Mouse (Mus musculus) bone marrow, adult 2 months (tissue): Measurements from ENCODE around the gene Adcy10. TPM values are rescaled to one million over a fixed set of nuclear protein-coding genes. Genes with fewer than 3 reads are reported as not detected.
A peak's percentile ranks its signal among the peaks of the same experiment; 100 is the strongest.

ENCODE experiments used
- H3K27ac ChIP-seq: fragments of 200-500 bp; 2 replicates; pipeline ENCODE4 v1.5.1; 2012; ENCODE audit warnings: low read depth, mild to moderate bottlenecking, control low read depth, inconsistent platforms, low read length; ENCODE audit not compliant: control insufficient read depth, poor library complexity, insufficient read depth
- H3K4me1 ChIP-seq: fragments of 200-500 bp; 2 replicates; pipeline ENCODE4 v1.6.1; 2011; ENCODE audit warnings: low read length; ENCODE audit not compliant: control insufficient read depth, insufficient read depth
- H3K4me3 ChIP-seq: fragments of 200-500 bp; replicated peaks from 2 replicates; pipeline ENCODE3; 2011; ENCODE audit warnings: mild to moderate bottlenecking, low read depth, low read length, control low read depth; ENCODE audit not compliant: control insufficient read depth
- CTCF ChIP-seq: fragments of 200-500 bp; IDR thresholded peaks from 2 replicates; pipeline ENCODE4 v1.5.1; 2011; ENCODE audit warnings: low read length, control low read depth; ENCODE audit not compliant: control insufficient read depth, insufficient read depth
- POLR2A ChIP-seq: fragments of 200-500 bp; IDR thresholded peaks from 2 replicates; pipeline ENCODE4 v1.6.1; 2011; ENCODE audit warnings: low read depth, mild to moderate bottlenecking, control low read depth, low read length, borderline replicate concordance; ENCODE audit not compliant: control insufficient read depth
- WGBS: fragments of 180-500 bp; shearing (Covaris S2); methylation state at CpG from one replicate; pipeline ENCODE4 v1.1.7; 2018; 5-methylcytosine and 5-hydroxymethylcytosine counted together
- polyA plus RNA-seq: library from polyadenylated mRNA; stranded (reverse); fragments of >200 nt; gene quantifications from 2 replicates; pipeline ENCODE4 v1.2.4, GENCODE M21; 2011; ENCODE audit warnings: low replicate concordance; ENCODE audit not compliant: missing spikeins, insufficient read depth, insufficient read length

Gene Adcy10
- polyA plus RNA-seq = not detected in 2 replicates

DNA sequence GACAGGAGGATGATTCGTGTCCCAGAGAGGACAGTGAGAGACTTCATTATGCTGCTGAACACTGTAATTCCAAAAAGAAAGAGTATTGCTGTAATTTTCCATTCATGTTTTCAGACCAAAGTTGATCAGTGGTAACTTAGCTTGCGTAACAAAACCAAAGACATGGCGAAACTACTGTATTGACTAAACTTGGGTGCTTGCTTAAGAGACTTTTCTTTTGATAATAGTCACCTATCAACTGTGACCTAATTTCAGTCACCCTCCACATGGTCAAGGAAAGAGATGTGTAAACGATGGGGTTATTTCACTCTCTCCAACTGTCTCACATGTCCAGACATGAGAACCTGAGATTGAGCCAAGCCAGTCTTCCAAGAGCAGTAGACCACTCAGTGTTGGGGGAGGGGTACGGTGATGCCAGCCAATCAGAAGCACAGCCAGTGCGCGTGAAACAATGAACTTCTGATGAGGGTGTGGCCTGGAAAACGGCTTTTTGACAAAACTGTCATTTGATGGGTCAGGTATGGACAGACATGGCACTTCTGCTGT, at the start of gene Adcy10:
TSS of gene Adcy10 (plus strand) at position 496 of the 546 bp plus-strand sequence.
- 57% methylated on average over 8 of the region's 8 CpGs for WGBS

DNA sequence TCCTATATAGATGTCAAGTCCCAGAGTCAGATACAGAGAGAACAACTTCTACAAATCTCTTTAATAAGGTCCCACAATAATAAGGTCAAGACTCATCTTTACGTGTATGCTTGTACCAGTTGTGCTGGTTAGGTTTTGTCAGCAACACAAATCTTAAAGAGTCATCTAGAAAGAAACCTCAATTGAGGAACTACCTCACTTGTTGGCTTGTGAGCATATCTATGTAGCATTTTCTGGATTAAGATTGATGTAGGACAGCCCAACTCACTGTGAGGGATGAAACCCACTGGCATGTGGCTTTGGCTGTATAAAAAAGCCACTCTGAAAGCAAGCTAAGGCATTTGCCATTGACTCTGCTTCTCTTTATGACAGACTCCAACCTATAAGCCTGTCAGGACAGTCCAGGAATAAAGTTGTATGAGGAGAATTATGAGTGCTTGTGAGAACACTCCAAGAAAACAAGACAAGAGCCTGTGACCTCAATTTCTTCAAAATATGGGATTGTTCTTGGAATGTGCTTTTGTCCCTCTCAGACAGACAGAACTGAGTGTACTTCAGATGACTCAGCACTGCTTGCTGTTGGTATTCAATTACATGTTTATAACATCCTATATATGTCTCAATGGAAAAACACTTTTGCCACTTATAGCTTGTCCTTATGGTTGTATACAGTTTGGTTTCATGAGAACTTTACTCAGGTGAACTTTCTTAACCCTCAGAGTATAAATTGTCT, 46.5 kb upstream of the Adcy10 start:
- no peak overlapping the region for H3K27ac ChIP-seq
- TF ChIP-seq POLR2A = no peak
- no peak for TF ChIP-seq CTCF
- no peaks in the 10 kb centered on the region for H3K4me1 ChIP-seq
- WGBS = 32% methylated on average over 1 of the region's 1 CpGs
- H3K4me3 ChIP-seq = no peak overlapping the region

More for the DNA sequence above, at the start of gene Adcy10:
- no peak for TF ChIP-seq CTCF
- no peak for TF ChIP-seq POLR2A
- H3K4me1 ChIP-seq = peaks cover 2% of the 10 kb centered on the region; the same call in 1 of the 2 replicates
- no peak within 1 kb of the TSS for H3K4me3 ChIP-seq
- peak within 1 kb of the TSS; percentile 22; the same call in 1 of the 2 replicates for H3K27ac ChIP-seq

DNA sequence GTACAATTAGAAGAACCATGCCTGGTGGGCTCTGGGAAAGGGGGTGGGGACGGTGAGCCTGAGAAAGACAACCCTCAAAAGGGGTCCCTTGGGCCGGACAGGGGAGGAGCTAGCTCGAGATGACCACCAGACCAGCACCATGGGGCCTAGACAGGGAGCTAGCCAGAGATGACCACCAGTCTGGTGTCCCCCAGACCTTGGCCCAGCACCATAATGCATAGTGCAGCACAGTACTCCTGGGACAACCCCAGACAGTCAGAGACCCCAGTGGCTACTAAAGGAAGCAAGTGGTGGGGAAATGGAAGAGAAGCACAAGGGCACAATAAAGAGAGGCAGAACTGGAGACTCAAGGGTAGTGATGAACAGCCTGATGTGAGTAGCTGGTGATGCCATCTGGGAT, 44.2 kb upstream of the Adcy10 start:
- Histone ChIP-seq H3K27ac (no peak overlapping the region), H3K4me1 (no peaks in the 10 kb centered on the region), H3K4me3 (no peak overlapping the region)
- 93% methylated on average over 3 of the region's 3 CpGs for WGBS
- no peak for TF ChIP-seq POLR2A
- TF ChIP-seq CTCF = no peak

DNA sequence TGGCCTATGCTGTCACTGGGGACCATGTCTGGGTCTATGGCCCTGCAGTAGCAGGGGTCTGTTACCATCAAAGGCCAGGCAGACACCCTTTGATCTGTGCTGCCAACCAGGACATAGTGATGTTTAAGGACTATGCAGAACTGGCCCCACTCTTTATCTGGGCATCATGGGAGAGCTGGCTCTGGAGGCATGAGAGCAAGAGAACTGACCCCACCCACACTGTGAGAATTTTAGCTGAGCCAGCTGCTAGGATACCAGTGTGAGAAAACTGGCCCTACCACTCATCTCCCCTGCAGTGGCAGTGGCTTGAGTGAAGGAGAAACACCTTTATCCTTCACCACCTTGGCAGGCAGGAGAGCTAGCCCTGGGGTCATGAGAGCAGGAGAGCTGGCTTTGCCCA, 43.8 kb upstream of the Adcy10 start:
- H3K27ac ChIP-seq = no peak overlapping the region
- TF ChIP-seq POLR2A (no peak), CTCF (no peak)

DNA sequence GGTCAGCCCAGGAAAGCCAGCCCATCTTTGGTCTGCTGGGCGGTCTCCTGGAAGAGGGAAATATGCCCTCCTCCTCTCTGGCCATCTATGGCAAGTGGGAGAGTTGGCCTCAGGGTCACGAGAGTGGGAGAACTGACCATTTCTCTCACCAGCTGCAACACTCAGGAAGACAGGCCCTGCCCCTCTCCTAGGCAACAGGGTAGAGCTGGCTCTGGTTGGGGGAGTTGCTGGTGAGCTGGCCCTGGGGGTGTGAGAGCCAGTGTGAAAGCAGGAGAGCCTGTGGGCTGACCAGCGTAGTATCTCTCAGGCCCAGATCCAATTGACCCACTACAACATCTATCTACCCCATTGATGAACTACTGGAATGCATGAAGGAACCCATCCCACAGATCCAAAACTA, 43.3 kb upstream of the Adcy10 start:
- Histone ChIP-seq H3K4me3 (no peak overlapping the region), H3K4me1 (no peaks in the 10 kb centered on the region), H3K27ac (no peak overlapping the region)
- WGBS = 83% methylated on average over 3 of the region's 3 CpGs
- TF ChIP-seq POLR2A = no peak
- TF ChIP-seq CTCF = no peak

More for the DNA sequence above, 43.8 kb upstream of the Adcy10 start:
- H3K4me1 ChIP-seq = no peaks in the 10 kb centered on the region
- no peak overlapping the region for H3K4me3 ChIP-seq

DNA sequence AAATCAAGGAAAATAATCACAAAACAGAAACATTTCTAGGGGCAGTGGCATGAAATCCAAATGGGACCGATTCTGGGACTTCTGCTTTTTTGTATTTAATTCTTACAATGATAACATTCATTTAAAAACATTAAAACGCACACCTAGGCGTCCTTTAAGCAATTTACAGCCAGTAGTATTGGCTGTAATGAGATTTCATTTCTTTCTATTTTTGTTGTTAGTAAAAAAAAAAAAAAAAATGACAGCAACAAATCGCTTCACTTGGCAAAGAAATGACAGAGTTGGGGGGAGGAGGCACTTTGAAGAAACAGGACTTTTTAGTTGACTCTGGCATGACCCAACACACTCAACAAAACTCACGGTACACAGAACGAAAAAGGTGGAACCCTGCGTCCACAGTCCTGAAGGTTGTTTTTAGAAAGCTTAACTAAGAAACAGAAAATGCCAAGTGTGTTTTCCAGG, 25.9 kb upstream of the Adcy10 start:
- 3% methylated on average over 7 of the region's 7 CpGs for WGBS
- no peak for TF ChIP-seq CTCF
- no peak for TF ChIP-seq POLR2A
- peak overlapping the region; percentile 95 for H3K27ac ChIP-seq

DNA sequence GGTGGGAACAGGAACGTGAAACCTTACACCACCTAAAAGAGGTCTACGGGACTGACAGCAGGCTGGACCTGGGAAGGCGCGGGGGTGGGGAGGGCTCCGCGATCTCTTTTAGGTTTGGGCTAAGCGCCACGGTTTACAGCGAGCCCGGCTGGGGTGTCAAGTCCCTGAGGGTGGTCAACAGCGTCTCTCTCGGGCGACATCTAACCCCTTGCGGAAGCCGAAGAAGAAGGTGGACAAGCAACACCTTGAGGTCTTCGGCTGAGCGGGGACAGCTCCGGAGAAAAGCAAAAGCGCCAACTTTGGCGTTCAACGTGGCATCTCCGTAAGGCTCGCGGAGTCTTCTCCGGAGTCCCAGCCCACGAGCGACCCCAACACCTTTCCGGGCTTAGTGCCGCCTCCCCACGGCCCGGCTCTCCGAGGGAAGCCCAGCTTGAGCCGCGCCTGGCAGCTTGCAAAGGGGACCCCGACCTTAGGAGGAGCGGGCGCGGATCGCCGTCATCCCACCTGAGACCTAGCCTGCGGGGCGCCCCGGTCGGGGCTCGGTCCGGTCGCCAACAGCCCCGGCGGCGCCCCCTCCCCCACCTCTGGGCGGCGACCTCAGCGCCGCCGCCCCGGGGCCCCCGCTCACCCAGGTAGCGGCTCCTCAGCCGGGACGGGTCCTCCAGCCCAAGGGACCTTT, 25.3 kb upstream of the Adcy10 start:
- peak overlapping the region; percentile 81 for H3K4me3 ChIP-seq
- TF ChIP-seq POLR2A (no peak), CTCF (no peak)
- H3K27ac ChIP-seq = peak overlapping the region; percentile 95

More for the DNA sequence above, 25.9 kb upstream of the Adcy10 start:
- Histone ChIP-seq H3K4me1 (no peaks in the 10 kb centered on the region; the same call in 1 of the 2 replicates), H3K4me3 (peak overlapping the region; percentile 81)

DNA sequence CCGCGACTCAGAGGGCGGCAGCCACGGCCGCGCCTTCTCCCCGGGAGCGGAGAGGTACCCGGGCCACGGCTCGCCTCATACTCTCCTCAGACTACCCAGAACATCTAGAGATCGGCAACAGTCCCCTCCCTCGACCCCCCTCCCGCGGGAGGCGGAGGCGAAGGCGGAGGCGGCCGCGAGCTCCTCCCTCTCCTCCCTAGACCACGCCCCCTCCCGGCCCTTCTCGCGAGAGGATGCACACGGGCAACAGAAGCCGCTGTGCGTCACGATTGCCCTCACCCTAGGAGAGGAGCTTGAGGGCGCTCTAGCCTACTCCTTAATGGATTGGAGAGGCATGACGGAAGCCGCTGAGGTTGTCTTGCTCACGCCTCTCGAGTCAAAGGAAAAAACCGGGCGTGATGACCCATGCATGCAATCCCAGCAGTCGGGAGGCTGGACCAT, 24.6 kb upstream of the Adcy10 start, which contains the start of the genes Dcaf6 and Mpc2:
TSS of gene Dcaf6 (minus strand) at position 116 of the 441 bp plus-strand sequence.
TSS of gene Mpc2 (plus strand) at position 278 of the 441 bp plus-strand sequence.
- H3K27ac ChIP-seq = peak within 1 kb of the TSS; percentile 95
- TF ChIP-seq CTCF = no peak
- peak; percentile 98 for TF ChIP-seq POLR2A
- WGBS = under 1% methylated on average over 37 of the region's 37 CpGs

More for the DNA sequence above, 25.3 kb upstream of the Adcy10 start:
- H3K4me1 ChIP-seq = no peaks in the 10 kb centered on the region; the same call in 1 of the 2 replicates
- under 1% methylated on average over 60 of the region's 60 CpGs for WGBS

More for the DNA sequence above, 24.6 kb upstream of the Adcy10 start, which contains the start of the genes Dcaf6 and Mpc2:
- Histone ChIP-seq H3K4me1 (no peaks in the 10 kb centered on the region; the same call in 1 of the 2 replicates), H3K4me3 (peak within 1 kb of the TSS; percentile 91)
